Mouse (Mus musculus) Patski (cell line): ENCODE measurements around the gene Sox12. TPM values are rescaled to one million over a fixed set of nuclear protein-coding genes. Genes with fewer than 3 reads are reported as not detected.

Source experiments
- ATAC-seq: fragments of 100-300 bp; one replicate; pipeline ENCODE4 v1.8.0; 2021
- CTCF ChIA-PET: fragments of 350-600 bp; sonication (Branson Sonifier 250); formaldehyde crosslinking; loops from one replicate; lab custom pipeline; 2022; ENCODE audit warnings: inconsistent platforms; lab: Charles Lee
- POLR2A ChIA-PET: fragments of 350-600 bp; sonication (Branson Sonifier 250); formaldehyde crosslinking; loops from one replicate; lab custom pipeline; 2022; ENCODE audit warnings: antibody characterized with exemption, inconsistent platforms; lab: Charles Lee
- DNase-seq: peaks from one replicate; pipeline ENCODE4 v3.0.0-alpha.2; 2011; ENCODE audit warnings: low read depth, low spot score
- H3K27me3 ChIP-seq: fragments of 371-371 bp; one replicate; pipeline ENCODE4 v1.5.1; 2021
- CTCF ChIP-seq: fragments of 100-300 bp; IDR thresholded peaks from one replicate; pipeline ENCODE4 v1.5.1; 2021
- in situ Hi-C: fragments of 300-500 bp; cut with MboI; formaldehyde crosslinking; loops from 3 replicates; pipeline ENCODE4 v1.11.1; 2018; ENCODE audit warnings: low pct_unique_long_range_greater_than_20kb, mixed read lengths
- polyA plus RNA-seq: library from polyadenylated mRNA; unstranded; gene quantifications from one replicate; pipeline ENCODE4 v1.2.3, GENCODE M21; 2021

Gene Sox12
- polyA plus RNA-seq, 1 experiment from 2014 or later: 19.6 TPM

DNA sequence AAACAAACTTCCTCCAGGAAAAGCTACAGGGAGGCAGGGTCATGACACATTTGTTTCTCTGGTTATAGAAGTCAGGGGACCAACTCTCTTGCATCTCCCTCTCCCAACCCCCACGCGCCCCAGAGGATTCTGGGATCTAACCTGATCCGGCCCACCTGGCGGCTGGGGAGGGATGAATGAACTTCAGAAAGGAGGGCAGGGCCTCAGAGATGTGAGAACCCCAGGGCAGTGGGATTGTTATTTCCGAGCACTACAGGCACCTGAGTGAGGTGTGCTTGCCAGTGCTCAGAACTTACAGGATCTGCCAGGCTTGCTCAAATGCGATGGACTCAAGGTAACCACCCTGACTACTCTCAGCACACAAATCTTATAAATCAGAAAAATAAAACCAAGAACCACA is 52.5 kb downstream of the Sox12 start:
- in situ Hi-C loops: loop anchor here (5.0 to 25.0 kb wide), 2 partner anchors 238 to 433 kb away; partner anchors contain the start of genes Angpt4 and Srxn1
- no peak for ATAC-seq
- no peak for TF ChIP-seq CTCF
- DNase-seq: no peak
- ChIA-PET POLR2A (interaction anchor here (0.6 kb wide), 1 partner anchor 65 kb away, joined by 3 read pairs; no protein-coding TSS in a partner anchor), CTCF (interaction anchor here (1.1 to 3.9 kb wide), 5 partner anchors 11 to 39 kb away, joined by 3 to 20 read pairs (median 5); partner anchors contain the start of gene Rbck1)
- H3K27me3 ChIP-seq: no peaks in the 10 kb centered on the region

DNA sequence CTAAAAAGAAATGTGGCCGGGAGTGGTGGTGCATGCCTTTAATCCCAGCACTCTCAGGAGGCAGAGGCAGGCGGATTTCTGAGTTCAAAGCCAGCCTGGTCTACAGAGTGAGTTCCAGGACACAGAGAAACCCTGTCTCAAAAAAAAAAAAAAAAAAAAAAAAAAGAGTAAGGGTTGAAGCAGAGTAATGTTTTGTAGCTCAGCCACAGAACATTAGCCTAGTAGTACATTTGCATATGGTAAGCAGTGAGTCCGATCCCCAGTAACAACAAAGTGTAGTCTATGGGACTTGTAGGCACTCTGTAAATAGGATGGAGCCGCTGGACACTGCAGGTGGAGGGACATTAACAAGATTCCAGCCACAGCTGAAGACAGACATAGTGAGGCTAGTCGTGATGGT is 53.0 kb downstream of the Sox12 start:
- POLR2A ChIA-PET: interaction anchor here (0.6 to 1.6 kb wide), 2 partner anchors 8 to 64 kb away, joined by 3 to 4 read pairs; no protein-coding TSS in a partner anchor
- H3K27me3 ChIP-seq: no peaks in the 10 kb centered on the region
- CTCF ChIA-PET: interaction anchor here (1.1 to 3.9 kb wide), 5 partner anchors 11 to 38 kb away, joined by 3 to 20 read pairs (median 7); partner anchors contain the start of gene Rbck1
- DNase-seq (no peak), ATAC-seq (no peak)
- in situ Hi-C loops: loop anchor here (5.0 to 25.0 kb wide), 2 partner anchors 238 to 433 kb away; partner anchors contain the start of genes Angpt4 and Srxn1
- no peak for TF ChIP-seq CTCF

DNA sequence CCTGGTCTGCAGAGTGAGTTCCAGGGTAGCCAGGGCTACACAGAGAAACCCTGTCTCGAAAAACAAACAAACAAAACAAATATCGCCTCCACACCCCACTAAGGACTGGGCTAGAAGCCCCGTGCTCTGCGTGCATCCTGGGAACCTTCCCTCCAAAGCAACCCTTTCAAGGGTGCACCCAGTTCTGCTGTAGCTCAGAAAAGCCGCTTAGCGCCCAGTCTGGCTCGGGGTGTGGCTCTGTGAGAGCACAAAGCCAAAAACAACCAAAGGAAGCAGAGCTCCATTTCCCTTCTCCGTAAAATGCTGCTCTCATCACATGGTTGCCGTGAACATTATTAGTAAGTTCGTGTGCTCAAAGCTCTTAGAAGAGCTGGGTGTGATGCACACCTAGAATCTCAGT is 53.5 kb downstream of the Sox12 start:
- TF ChIP-seq CTCF: no peak
- no peaks in the 10 kb centered on the region for H3K27me3 ChIP-seq
- in situ Hi-C loops: loop anchor here (25.0 kb wide), 1 partner anchor 432 kb away; the partner anchor contains the start of gene Angpt4
- no peak for ATAC-seq
- ChIA-PET POLR2A (interaction anchor here (1.1 to 1.6 kb wide), 3 partner anchors 8 to 17 kb away, joined by 3 to 6 read pairs (median 4); no protein-coding TSS in a partner anchor), CTCF (interaction anchor here (1.1 to 3.9 kb wide), 8 partner anchors 11 to 241 kb away, joined by 3 to 20 read pairs (median 6); partner anchors contain the start of genes Rbck1 and Tbc1d20)
- no peak for DNase-seq

Other genes with a start within 250 kb of the Sox12 start
- gene Csnk2a1, start 171.2 kb downstream of the Sox12 start, polyA plus RNA-seq: 97.9 TPM
- gene Tbc1d20, start 104.2 kb downstream of the Sox12 start, polyA plus RNA-seq: 71.4 TPM
- gene Rbck1, start 65.4 kb downstream of the Sox12 start, polyA plus RNA-seq: 101 TPM
- 19.6 TPM for gene Trib3, start 54.0 kb downstream of the Sox12 start, polyA plus RNA-seq
- not detected for gene Nrsn2, start 21.4 kb downstream of the Sox12 start, polyA plus RNA-seq
- 2.6 TPM for gene Zcchc3, start 17.0 kb upstream of the Sox12 start, polyA plus RNA-seq
- gene 6820408C15Rik, start 17.5 kb upstream of the Sox12 start, polyA plus RNA-seq: 0.06 TPM
- gene Defb23, start 66.6 kb upstream of the Sox12 start, polyA plus RNA-seq: not detected
- not detected for gene Defb20, start 79.0 kb upstream of the Sox12 start, polyA plus RNA-seq
- gene Defb22, start 92.1 kb upstream of the Sox12 start, polyA plus RNA-seq: not detected
- gene Defb26, start 113.6 kb upstream of the Sox12 start, polyA plus RNA-seq: not detected
- gene Defb28, start 120.2 kb upstream of the Sox12 start, polyA plus RNA-seq: 0.22 TPM
- 0.14 TPM for gene Defb29, start 142.0 kb upstream of the Sox12 start, polyA plus RNA-seq
- gene Gm17416, start 171.3 kb upstream of the Sox12 start, polyA plus RNA-seq: 0.83 TPM
- not detected for gene Defb21, start 174.7 kb upstream of the Sox12 start, polyA plus RNA-seq
- not detected for gene Defb19, start 182.2 kb upstream of the Sox12 start, polyA plus RNA-seq
- gene Defb45, start 201.3 kb upstream of the Sox12 start, polyA plus RNA-seq: not detected
- gene Defb36, start 206.3 kb upstream of the Sox12 start, polyA plus RNA-seq: not detected
- gene Defb25, start 225.0 kb upstream of the Sox12 start, polyA plus RNA-seq: not detected
- gene Rem1, start 228.9 kb upstream of the Sox12 start, polyA plus RNA-seq: not detected